Mouse (Mus musculus) left cerebral cortex, adult 9 months (tissue): ENCODE measurements around the gene Vasp.
"Not testable (repeated sequence)": the region's sequence is repeated elsewhere in the genome, so short reads cannot be mapped to it uniquely, and the experiment has no call there.

Experiments used
- DNase-seq, 2 experiments: peaks; one replicate each; pipeline ENCODE4 v3.0.0; 2022; ENCODE audit warnings: low spot score in 2 of 2

The Vasp gene

GRCm38 (mm10) chr7:19303770-19304169, 32.2 kb upstream of the Vasp start:
- peak in 1 of 2 experiments; percentile 74 for DNase-seq

- no peak for DNase-seq
These were observed 31.4 kb upstream of the Vasp start for GRCm38 (mm10) chr7:19303046-19303305.

GRCm38 (mm10) chr7:19302264-19303045, 30.8 kb upstream of the Vasp start:
- DNase-seq, result no peak

GRCm38 (mm10) chr7:19301461-19302263, 30.0 kb upstream of the Vasp start:
- no peak for DNase-seq

GRCm38 (mm10) chr7:19300501-19301421, 29.1 kb upstream of the Vasp start:
- DNase-seq, result peak in 1 of 2 experiments; percentile 79

GRCm38 (mm10) chr7:19299194-19299593, 27.6 kb upstream of the Vasp start:
- DNase-seq, result no peak

- no peak for DNase-seq
These were observed 26.2 kb upstream of the Vasp start for GRCm38 (mm10) chr7:19297794-19298193.

GRCm38 (mm10) chr7:19297034-19297433, 25.4 kb upstream of the Vasp start:
- DNase-seq, result no peak

- peak; percentile 74 to 98 for DNase-seq
These were observed 24.0 kb upstream of the Vasp start for GRCm38 (mm10) chr7:19295503-19296185.

- no peak for DNase-seq
These were observed 19.5 kb upstream of the Vasp start for GRCm38 (mm10) chr7:19290969-19291596.

- peak in 1 of 2 experiments; percentile 63 for DNase-seq
These were observed 13.1 kb upstream of the Vasp start for GRCm38 (mm10) chr7:19284763-19285162.

GRCm38 (mm10) chr7:19283406-19283804, 11.8 kb upstream of the Vasp start:
- DNase-seq, result peak in 1 of 2 experiments; percentile 49

- DNase-seq, result no peak
These were observed 11.3 kb upstream of the Vasp start for GRCm38 (mm10) chr7:19282791-19283405.

GRCm38 (mm10) chr7:19282385-19282784, 10.8 kb upstream of the Vasp start, which contains the start of gene Rtn2:
TSS of gene Rtn2 (plus strand) at chr7:19282624.
- peak in 1 of 2 experiments; percentile 77 for DNase-seq

- DNase-seq, result not testable (repeated sequence)
These were observed 10.2 kb upstream of the Vasp start for GRCm38 (mm10) chr7:19281680-19282304.

GRCm38 (mm10) chr7:19279581-19280114, 8.0 kb upstream of the Vasp start, which contains the start of gene Ppm1n:
TSS of gene Ppm1n (minus strand) at chr7:19280064.
- DNase-seq, result no peak

GRCm38 (mm10) chr7:19279052-19279451, 7.4 kb upstream of the Vasp start:
- no peak for DNase-seq

GRCm38 (mm10) chr7:19276253-19276652, 4.6 kb upstream of the Vasp start:
- DNase-seq, result no peak

- no peak for DNase-seq
These were observed 652 bp upstream of the Vasp start for GRCm38 (mm10) chr7:19272173-19272764.
